Mouse (Mus musculus): ENCODE measurements around the gene Ankrd39.

Gene Ankrd39

DNA sequence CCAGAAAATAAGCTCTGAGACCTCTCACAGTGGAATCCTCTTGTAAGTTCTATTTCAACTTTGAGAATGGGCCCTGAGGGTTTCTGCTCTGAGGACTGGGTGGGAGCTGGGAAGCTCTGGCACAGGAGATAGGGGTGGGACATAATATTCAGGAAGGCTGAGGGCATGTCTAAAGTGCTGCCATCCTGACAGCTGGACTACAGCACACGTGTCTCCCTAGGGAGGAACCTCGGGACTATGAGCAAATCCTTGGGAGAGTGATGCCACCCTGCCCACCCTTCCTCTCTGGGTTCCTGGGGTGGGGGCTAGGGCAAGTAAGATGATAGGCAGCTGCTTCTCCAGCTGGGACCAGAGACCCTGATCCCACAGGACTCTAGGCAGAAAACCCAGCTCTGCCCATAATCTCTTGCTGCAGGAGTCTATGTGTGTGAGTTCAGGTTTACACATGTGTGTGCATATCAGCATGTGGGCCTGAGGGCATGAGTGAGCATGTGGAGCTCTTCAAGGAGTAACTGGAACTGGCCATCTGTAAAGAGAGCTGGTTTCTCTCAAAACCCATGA is 25.0 kb upstream of the Ankrd39 start:
- no peak for DNase-seq

DNA sequence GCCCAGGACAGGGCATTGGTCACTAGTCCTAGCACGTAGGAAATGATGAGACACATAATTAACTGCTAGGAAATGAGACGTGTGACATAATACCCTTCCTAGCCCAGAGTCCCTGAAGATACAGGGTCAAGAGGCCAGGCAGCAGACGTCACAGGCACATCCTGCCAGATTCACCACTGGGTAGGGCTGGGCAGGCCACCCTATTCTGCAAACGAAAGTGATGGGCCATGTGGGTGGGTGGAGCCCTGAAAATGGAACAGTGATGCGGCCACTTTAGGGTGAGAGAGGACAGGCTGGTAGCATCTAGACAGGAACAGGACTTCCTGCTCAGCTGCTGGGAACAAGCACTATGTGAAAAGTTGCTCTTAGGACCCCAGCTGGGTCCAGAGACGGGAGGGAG is 24.4 kb upstream of the Ankrd39 start:
- DNase-seq, result no peak

- no peak for DNase-seq
These were observed 23.1 kb upstream of the Ankrd39 start for GRCm38 (mm10) chr1:36570320-36570719.

GRCm38 (mm10) chr1:36569694-36570276 is 22.5 kb upstream of the Ankrd39 start:
- no peak for DNase-seq

GRCm38 (mm10) chr1:36568776-36569175 is 21.5 kb upstream of the Ankrd39 start:
- no peak for DNase-seq

- no peak for DNase-seq
These were observed 20.8 kb upstream of the Ankrd39 start for GRCm38 (mm10) chr1:36567818-36568603.

- no peak for DNase-seq
These were observed 19.2 kb upstream of the Ankrd39 start for GRCm38 (mm10) chr1:36566425-36566824.

DNA sequence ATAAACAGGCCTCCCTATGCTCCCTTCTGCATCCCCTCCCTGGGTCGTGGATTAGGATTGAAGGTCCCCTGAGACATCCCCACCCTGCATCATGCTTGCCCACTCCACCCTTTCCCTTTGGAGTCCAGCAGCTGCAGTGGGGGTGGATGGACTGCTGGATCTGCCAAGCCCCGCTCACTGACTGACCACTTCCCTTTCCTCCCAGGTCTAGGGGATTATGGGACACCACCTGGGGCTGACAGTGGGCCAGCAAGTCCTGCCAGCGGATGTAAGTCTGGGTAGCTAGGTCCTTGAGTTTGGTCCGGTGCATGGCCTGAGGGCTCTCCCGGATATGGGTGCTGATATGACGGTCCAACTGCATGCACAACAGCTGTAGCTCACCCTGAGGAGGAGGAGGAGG is 16.9 kb upstream of the Ankrd39 start:
- no peak for DNase-seq

DNA sequence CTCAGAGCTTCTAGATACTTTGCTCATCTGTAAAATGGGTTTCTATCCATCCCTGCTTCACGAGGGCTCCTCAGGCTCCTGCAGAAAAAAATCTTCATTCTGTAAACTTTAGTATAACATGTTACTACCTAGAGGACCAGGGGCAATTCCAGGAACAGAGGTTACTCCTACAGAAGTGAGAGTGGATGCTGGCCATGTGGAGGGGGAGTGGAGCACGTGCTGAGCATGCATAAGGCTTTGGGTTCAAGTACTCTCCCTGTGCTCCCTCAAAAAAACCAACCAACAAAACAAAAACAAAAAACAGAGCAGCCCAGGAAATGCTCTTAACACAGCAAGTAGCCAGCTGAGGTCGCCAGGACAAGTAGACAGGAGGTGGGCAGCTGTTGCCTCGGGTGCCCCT is 16.4 kb upstream of the Ankrd39 start:
- no peak for DNase-seq

DNA sequence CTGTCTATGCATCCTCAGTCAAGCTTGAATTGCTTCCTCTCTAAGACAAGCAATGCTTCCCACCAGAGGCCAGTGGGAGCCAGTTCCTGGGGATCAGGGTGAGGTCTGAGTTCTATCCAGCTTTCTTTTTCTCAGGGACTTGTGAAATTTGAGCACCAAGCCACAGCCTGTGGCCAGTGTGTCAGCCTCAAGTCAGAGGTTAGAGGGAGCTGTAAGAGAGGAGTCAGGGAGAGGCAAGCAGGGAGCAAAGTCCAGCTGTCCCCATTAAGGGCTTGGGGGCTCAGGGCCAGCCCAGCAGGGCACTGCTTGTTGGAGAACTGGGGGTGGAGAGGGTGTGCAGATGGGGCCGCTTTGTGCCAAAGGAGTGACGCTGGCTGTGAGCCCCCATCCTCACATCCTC is 16.0 kb upstream of the Ankrd39 start:
- DNase-seq, result no peak

DNA sequence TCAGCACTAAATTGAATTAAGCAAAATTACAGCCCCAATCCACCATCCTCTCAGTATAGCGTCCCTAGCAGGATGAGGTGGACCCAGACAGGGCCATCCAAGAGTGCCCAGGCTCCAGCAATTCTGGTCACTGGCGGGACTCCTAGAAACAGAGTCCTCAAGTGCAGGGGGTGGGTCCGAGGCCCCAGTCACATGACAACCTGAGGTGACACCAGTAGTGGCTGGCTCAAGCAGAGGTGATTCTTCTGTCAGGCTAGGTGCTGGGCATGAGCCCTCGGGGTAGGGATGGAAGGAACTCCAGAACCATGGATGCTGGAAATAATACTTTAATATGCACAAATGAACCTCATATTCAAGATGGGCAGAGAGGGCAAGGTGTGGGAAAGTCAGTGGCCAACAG is 15.1 kb upstream of the Ankrd39 start:
- no peak for DNase-seq

- no peak for DNase-seq
These were observed 13.7 kb upstream of the Ankrd39 start for GRCm38 (mm10) chr1:36560903-36561302.

- no peak for DNase-seq
These were observed 12.6 kb upstream of the Ankrd39 start for GRCm38 (mm10) chr1:36559888-36560287.

DNA sequence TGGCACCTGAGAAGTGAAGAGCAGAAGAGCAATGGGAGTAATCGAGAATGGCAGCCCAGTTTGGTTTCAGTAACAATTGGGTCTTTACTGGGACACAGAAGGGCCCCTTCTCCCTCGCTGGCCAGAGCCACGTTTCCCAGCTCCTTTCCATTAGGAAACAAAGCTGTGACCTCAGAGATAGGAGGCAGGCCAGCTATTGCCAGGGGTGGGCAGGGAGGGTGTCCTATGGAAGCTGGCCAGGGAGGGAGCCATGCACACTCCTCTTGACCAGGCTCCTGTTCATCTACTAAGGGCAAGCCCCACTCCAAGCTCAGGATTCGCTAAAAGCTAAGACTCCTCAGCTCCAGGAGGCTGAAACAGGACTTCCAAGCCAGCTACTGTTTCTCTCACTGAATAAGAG is 12.0 kb upstream of the Ankrd39 start:
- DNase-seq, result no peak

DNA sequence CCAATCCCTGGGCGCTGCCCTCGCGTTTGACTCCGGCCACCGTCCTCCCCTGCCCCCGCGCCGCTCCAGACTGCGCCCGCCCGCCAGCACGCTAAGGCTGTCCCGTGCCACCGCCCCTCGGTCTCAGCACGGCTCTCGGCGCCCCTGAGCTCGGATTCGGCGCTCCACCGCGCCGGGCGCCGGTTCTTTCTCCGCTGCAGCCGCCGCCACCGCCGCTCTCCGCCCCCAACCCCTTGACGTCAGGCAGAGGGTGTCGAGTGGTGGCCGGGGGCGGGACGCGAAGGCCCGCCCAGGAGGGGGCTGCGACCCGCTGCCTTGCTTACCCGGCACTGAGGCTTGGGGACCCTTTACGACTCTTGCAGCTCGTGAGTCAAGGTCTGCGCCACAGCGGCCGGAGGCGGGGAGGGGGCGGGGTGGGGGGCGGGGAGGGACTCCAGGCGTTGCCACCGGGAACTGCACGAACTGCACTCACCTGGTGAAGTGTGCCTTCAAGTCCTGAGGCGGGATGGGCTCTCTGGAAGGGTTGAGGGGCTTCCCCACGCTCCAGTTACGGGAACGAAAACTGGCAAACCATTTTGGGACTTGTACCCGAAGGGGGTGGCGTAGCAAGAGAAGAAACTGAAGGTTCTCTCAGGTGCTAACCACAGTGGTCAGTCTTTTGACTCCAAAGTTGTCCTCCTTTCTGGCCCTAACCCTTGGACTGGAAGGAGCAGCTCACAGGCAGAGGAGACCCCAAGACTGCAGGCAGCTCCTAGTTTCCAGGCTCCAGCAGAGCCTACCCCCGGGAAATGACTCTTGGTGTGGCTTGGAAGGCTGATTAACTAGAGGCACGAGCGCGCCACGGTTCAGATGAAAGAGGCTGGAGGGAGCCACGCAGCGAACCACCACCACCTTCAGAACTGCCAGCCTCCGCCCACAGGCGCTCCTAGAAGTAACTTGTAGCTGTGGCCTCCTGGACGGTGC is 11.1 kb upstream of the Ankrd39 start, which contains the start of gene Sema4c:
Gene Sema4c, minus strand, starts transcription at position 319 of the 963 bp plus-strand sequence.
- DNase-seq, result peak; percentile 80

DNA sequence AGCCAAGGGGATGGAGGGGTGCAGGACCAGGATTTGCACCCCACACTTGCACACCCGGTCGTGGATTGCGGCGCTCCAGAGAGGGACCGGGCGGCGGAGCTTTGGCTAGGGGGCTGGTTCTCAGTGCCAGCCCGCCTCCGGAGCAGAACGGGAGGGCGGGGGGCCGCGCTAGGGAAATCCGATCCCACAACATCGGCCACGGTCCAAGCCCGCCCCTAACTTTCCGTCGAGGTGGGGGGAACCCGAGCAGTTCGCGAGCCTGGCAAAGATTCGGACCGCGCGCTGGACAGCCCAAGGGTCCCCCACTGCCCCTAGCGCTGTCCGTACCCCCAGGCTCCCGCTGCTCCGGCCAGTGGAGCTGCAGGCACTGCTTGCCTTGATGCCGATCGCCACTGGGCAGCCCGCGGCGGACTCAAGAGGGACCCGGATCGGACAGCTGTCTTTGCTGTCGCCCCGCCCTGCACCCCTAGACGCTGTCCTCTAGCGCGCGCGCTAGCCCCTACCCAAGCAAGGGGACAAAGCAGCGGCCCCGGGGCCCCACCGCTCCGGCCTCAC is 10.3 kb upstream of the Ankrd39 start:
- peak; percentile 60 for DNase-seq

GRCm38 (mm10) chr1:36556553-36557456 is 9.6 kb upstream of the Ankrd39 start:
- peak; percentile 91 for DNase-seq

DNA sequence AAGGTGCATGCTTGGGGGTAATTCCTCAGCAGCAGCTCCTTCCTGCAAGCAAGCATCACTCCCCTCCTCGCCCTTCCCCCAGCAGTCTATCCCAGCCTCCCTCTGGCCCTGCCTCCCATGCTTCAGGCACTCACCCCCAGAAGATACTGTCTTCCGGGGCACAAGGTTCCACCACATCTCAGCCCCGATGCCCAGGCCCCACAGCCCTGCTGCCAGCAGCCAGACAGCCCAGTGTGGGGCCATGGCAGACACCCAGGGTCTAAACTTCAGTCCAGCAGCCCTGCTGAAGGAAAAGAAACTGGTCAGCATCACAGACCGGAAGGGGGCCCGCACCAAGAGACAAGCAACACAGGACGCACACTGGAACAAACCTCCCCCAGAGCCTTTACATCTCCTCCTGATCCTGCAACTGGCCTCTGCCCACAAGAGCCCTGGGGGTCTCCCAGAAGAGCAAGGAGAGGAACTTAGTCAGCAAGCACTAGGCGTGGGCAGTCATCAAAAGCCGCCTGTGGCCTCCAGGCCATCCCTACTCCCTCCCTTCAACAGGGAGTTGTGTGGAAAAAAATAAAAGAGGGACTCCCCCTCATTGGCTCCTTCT is 8.7 kb upstream of the Ankrd39 start:
- DNase-seq, result no peak

GRCm38 (mm10) chr1:36554633-36555399 is 7.6 kb upstream of the Ankrd39 start:
- DNase-seq, result no peak

- DNase-seq, result no peak
These were observed 5.3 kb upstream of the Ankrd39 start for GRCm38 (mm10) chr1:36552506-36552905.

Data from right cerebral cortex, adult 18-20 months (tissue).